Mouse (Mus musculus) kidney, adult 2 months (tissue): Measurements from ENCODE around the gene Gm13090.

Experiments
- CTCF ChIP-seq: fragments of 200-500 bp; conservative IDR thresholded peaks from 2 replicates; pipeline ENCODE4 v1.5.1; 2011; ENCODE audit warnings: low read depth, mild to moderate bottlenecking, control low read depth, low read length, moderate library complexity, mixed read lengths; ENCODE audit not compliant: insufficient read depth, insufficient read length
- POLR2A ChIP-seq: fragments of 200-500 bp; IDR thresholded peaks from one replicate; pipeline ENCODE4 v1.6.1; 2011; ENCODE audit warnings: low read depth, low read length, control low read depth

GRCm38 (mm10) chr4:151135491-151135890 lies 46.1 kb downstream of the Gm13090 start:
- TF ChIP-seq CTCF: no peak
- no peak for TF ChIP-seq POLR2A
